Comparison of ENCODE assay signal across 15 mouse cellular contexts in genomic region chr14:24262382-24262781, GRCm38 (mm10). TPM values are rescaled to one million over a fixed set of nuclear protein-coding genes. Genes with fewer than 3 reads are reported as not detected.
DNase-seq lines count a peak whose midpoint lies in the region; ATAC-seq lines count a peak whose summit lies in the region.
"Had no signal": no experiment of that assay in that cellular context is flagged by ENCODE, and none has a peak within 500 bp of the region (broad histone marks: within the 10 kb centered on the region; RNA-seq: fewer than 3 reads in every experiment).

No protein-coding gene starts in this region.

- peaks cover 3% of the 10 kb centered on the region; the same call in 1 of the 2 replicates for H3K27me3 ChIP-seq in hindbrain, embryonic 10.5 days (ENCODE audit: insufficient read depth, poor library complexity, severe bottlenecking)
- no peaks in the 10 kb centered on the region for H3K27me3 ChIP-seq in hindbrain, embryonic 11.5 days (ENCODE audit: control insufficient read depth, insufficient read depth, low read length)
- no peaks in the 10 kb centered on the region for H3K27me3 ChIP-seq in forebrain, embryonic 16.5 days (replicated peaks; ENCODE audit: control insufficient read depth, insufficient read depth, low read length)
- no peaks in the 10 kb centered on the region for H3K27me3 ChIP-seq in limb, embryonic 13.5 days
- H3K27me3 ChIP-seq in neural tube, embryonic 12.5 days (replicated peaks) = no peaks in the 10 kb centered on the region

- H3K36me3 ChIP-seq in hindbrain, embryonic 10.5 days = no peaks in the 10 kb centered on the region
- no peaks in the 10 kb centered on the region for H3K36me3 ChIP-seq in hindbrain, embryonic 11.5 days (ENCODE audit: control insufficient read depth, insufficient read depth, low read length)
- H3K36me3 ChIP-seq in forebrain, embryonic 16.5 days (ENCODE audit: control insufficient read depth, insufficient read depth) = no peaks in the 10 kb centered on the region
- no peaks in the 10 kb centered on the region for H3K36me3 ChIP-seq in limb, embryonic 13.5 days
- H3K36me3 ChIP-seq in neural tube, embryonic 12.5 days = no peaks in the 10 kb centered on the region

- intact Hi-C loops in left cerebral cortex, postnatal 36 days (cut with DNase I) = no loop called here

- no peak overlapping the region for H3K4me3 ChIP-seq in hindbrain, embryonic 10.5 days
- no peak overlapping the region for H3K4me3 ChIP-seq in hindbrain, embryonic 11.5 days (ENCODE audit: low read depth, low read length)
- H3K4me3 ChIP-seq in forebrain, embryonic 16.5 days (replicated peaks; ENCODE audit: low read length) = no peak overlapping the region
- no peak overlapping the region for H3K4me3 ChIP-seq in limb, embryonic 13.5 days
- H3K4me3 ChIP-seq in neural tube, embryonic 12.5 days = no peak overlapping the region

- H3K4me2 ChIP-seq in hindbrain, embryonic 11.5 days (replicated peaks; ENCODE audit: low read depth, low read length) = no peak overlapping the region
- H3K4me2 ChIP-seq in forebrain, embryonic 16.5 days (ENCODE audit: low read length) = no peak overlapping the region
- peak overlapping the region; percentile 48 for H3K4me2 ChIP-seq in limb, embryonic 13.5 days (replicated peaks)
- peak overlapping the region; percentile 20; the same call in 1 of the 2 replicates for H3K4me2 ChIP-seq in neural tube, embryonic 12.5 days (replicated peaks)

- 86% methylated on average over 6 of the region's 6 CpGs for WGBS in hindbrain, embryonic 10.5 days
- 81% methylated on average over 6 of the region's 6 CpGs for WGBS in hindbrain, embryonic 11.5 days
- 80% methylated on average over 6 of the region's 6 CpGs for WGBS in forebrain, embryonic 16.5 days
- WGBS in limb, embryonic 13.5 days = 51% methylated on average over 6 of the region's 6 CpGs
- 65% methylated on average over 6 of the region's 6 CpGs for WGBS in neural tube, embryonic 12.5 days

- H3K4me1 ChIP-seq in hindbrain, embryonic 10.5 days (replicated peaks) = peaks cover 14% of the 10 kb centered on the region
- H3K4me1 ChIP-seq in hindbrain, embryonic 11.5 days (replicated peaks; ENCODE audit: control insufficient read depth, insufficient read depth, low read length) = 0 out of 2 replicates have a peak, but pooled peaks cover 5% of the 10 kb centered on the region
- peaks cover 15% of the 10 kb centered on the region for H3K4me1 ChIP-seq in forebrain, embryonic 16.5 days (replicated peaks; ENCODE audit: control insufficient read depth, insufficient read depth, low read length)
- peaks cover 50% of the 10 kb centered on the region for H3K4me1 ChIP-seq in limb, embryonic 13.5 days
- peaks cover 22% of the 10 kb centered on the region for H3K4me1 ChIP-seq in neural tube, embryonic 12.5 days

- no peak for DNase-seq in hindbrain, embryonic 10.5 days (ENCODE audit: low spot score)
- no peak for DNase-seq in hindbrain, embryonic 11.5 days (ENCODE audit: low spot score)
- no peak for DNase-seq in urinary bladder, adult 2 months (ENCODE audit: low spot score)
- no peak for DNase-seq in right cerebral cortex, adult 18-20 months
- no peak for DNase-seq in left cerebral cortex, postnatal 36 days (ENCODE audit: low spot score in 2 of 2)
- DNase-seq: adrenal gland, postnatal 25 days; heart, adult 11 months; heart, postnatal 36 days; kidney, adult 18-20 months had no signal

- no peaks in the 10 kb centered on the region for H3K9me3 ChIP-seq in hindbrain, embryonic 10.5 days
- no peaks in the 10 kb centered on the region for H3K9me3 ChIP-seq in hindbrain, embryonic 11.5 days (ENCODE audit: control insufficient read depth, low read length)
- no peaks in the 10 kb centered on the region for H3K9me3 ChIP-seq in forebrain, embryonic 16.5 days (ENCODE audit: control insufficient read depth, low read length)
- H3K9me3 ChIP-seq in limb, embryonic 13.5 days = no peaks in the 10 kb centered on the region
- no peaks in the 10 kb centered on the region for H3K9me3 ChIP-seq in neural tube, embryonic 12.5 days

- H3K27ac ChIP-seq in hindbrain, embryonic 10.5 days = peak overlapping the region; percentile 19
- no peak overlapping the region; the same call in 1 of the 2 replicates for H3K27ac ChIP-seq in hindbrain, embryonic 11.5 days (ENCODE audit: low read depth, low read length)
- H3K27ac ChIP-seq in forebrain, embryonic 16.5 days (ENCODE audit: low read length) = peak overlapping the region; percentile 60
- peak overlapping the region; percentile 94 for H3K27ac ChIP-seq in limb, embryonic 13.5 days
- H3K27ac ChIP-seq in neural tube, embryonic 12.5 days = peak overlapping the region; percentile 23; the same call in 1 of the 2 replicates

- ATAC-seq in hindbrain, embryonic 11.5 days (ENCODE audit: low FRiP score) = no peak
- no peak for ATAC-seq in forebrain, embryonic 16.5 days
- no peak for ATAC-seq in limb, embryonic 13.5 days (ENCODE audit: low FRiP score, low read depth)
- ATAC-seq in neural tube, embryonic 12.5 days (ENCODE audit: low FRiP score, low read depth) = no peak

- H3K9ac ChIP-seq in hindbrain, embryonic 11.5 days (ENCODE audit: low read depth, low read length) = no peak overlapping the region
- no peak overlapping the region for H3K9ac ChIP-seq in forebrain, embryonic 16.5 days (replicated peaks; ENCODE audit: low read depth, low read length)
- peak overlapping the region; percentile 31; the same call in 1 of the 2 replicates for H3K9ac ChIP-seq in limb, embryonic 13.5 days
- H3K9ac ChIP-seq in neural tube, embryonic 12.5 days = no peak overlapping the region

RNA-seq across cellular contexts. Expression of gene Dlg5, which starts 16.7 kb away (rescaled TPM):
- 12.7 and 14.0 TPM in 2 replicates for polyA plus RNA-seq in hindbrain, embryonic 10.5 days (2016; fragmentation: Nextera tagmentation; extraction: Ambion mirVana)
- polyA plus RNA-seq in hindbrain, embryonic 11.5 days (2014; fragmentation: Nextera tagmentation; extraction: Ambion mirVana) = 20.8 and 26.9 TPM in 2 replicates
- polyA plus RNA-seq in forebrain, embryonic 16.5 days (2015; fragmentation: Nextera tagmentation; extraction: Ambion mirVana) = 17.1 and 21.2 TPM in 2 replicates
- polyA plus RNA-seq in limb, embryonic 13.5 days (2015; fragmentation: Nextera tagmentation; extraction: Ambion mirVana) = 30.2 and 31.5 TPM in 2 replicates
- 17.7 and 21.9 TPM in 2 replicates for polyA plus RNA-seq in neural tube, embryonic 12.5 days (2016; fragmentation: Nextera tagmentation; extraction: Ambion mirVana)
- 19.2 and 24.0 TPM in 2 replicates for polyA plus RNA-seq in urinary bladder, adult 2 months (2012; rRNA removed)
- total RNA-seq in left cerebral cortex, postnatal 36 days (2021) = 10 to 100 TPM; 24.8 to 42.8 TPM

RNA-seq across cellular contexts. Expression of gene E330034G19Rik, which starts 30.6 kb away (rescaled TPM):
- polyA plus RNA-seq in hindbrain, embryonic 10.5 days (2016; fragmentation: Nextera tagmentation; extraction: Ambion mirVana) = not detected in 2 replicates
- polyA plus RNA-seq in hindbrain, embryonic 11.5 days (2014; fragmentation: Nextera tagmentation; extraction: Ambion mirVana) = not detected in 2 replicates
- not detected in 2 replicates for polyA plus RNA-seq in forebrain, embryonic 16.5 days (2015; fragmentation: Nextera tagmentation; extraction: Ambion mirVana)
- polyA plus RNA-seq in limb, embryonic 13.5 days (2015; fragmentation: Nextera tagmentation; extraction: Ambion mirVana) = 0.10 TPM in 1 of 2 replicates, not detected in the other
- not detected in 2 replicates for polyA plus RNA-seq in neural tube, embryonic 12.5 days (2016; fragmentation: Nextera tagmentation; extraction: Ambion mirVana)
- not detected in 2 replicates for polyA plus RNA-seq in urinary bladder, adult 2 months (2012; rRNA removed)
- not detected for total RNA-seq in left cerebral cortex, postnatal 36 days (2021)
- total RNA-seq: adrenal gland, postnatal 25 days; heart, postnatal 36 days had no signal
- polyA plus RNA-seq: large intestine, adult 2 months; lung, embryonic 16.5 days; stomach, embryonic 14.5 days had no signal

Comparison
In these comparisons a context has a peak if more than half of its experiments do, and no peak if none do; other contexts are left out.
1. H3K4me2 ChIP-seq: peak in limb, embryonic 13.5 days (single experiment) and neural tube, embryonic 12.5 days (single experiment); none in hindbrain, embryonic 11.5 days (single experiment) and forebrain, embryonic 16.5 days (single experiment).